Mouse (Mus musculus) megakaryocyte, embryonic 14.5 days (primary cell): ENCODE measurements around the gene Notum.

Experiments
- FLI1 ChIP-seq: IDR thresholded peaks from 2 replicates; pipeline ENCODE4 v1.6.1; 2012; ENCODE audit warnings: low read length, inconsistent platforms, mixed read lengths
- GATA1 ChIP-seq: IDR thresholded peaks from 3 replicates; pipeline ENCODE4 v1.6.1; 2012; ENCODE audit warnings: mixed read lengths, low read length, inconsistent platforms, borderline replicate concordance

DNA sequence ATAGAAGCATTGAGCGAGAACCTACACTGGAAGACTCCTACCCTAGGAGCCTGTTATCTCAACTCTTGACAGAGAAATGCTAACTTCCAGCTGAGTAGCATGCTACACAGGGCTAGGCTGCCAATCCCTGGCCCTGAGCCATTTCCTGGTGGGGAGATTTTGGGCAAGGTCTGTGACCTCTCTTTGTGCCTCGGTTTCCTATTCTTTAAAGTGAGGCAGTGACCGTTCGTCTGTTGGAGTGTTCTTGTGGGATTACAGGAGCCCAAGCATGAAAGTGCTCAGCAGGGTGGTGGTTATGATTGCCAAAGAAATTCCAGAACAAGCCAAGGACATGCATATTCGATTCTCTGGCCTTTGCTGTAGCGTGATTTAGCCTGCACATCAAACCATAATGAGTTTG, 1.8 kb upstream of the Notum start:
- TF ChIP-seq GATA1 (no peak), FLI1 (no peak)
